Mouse (Mus musculus): ENCODE measurements at regions not wholly inside any gene's neighbourhood (a gene's known extent, or its start where the extent isn't known, plus 50 kb on each side); places are given as distances from the start of the nearest gene placed in this dataset.

DNA sequence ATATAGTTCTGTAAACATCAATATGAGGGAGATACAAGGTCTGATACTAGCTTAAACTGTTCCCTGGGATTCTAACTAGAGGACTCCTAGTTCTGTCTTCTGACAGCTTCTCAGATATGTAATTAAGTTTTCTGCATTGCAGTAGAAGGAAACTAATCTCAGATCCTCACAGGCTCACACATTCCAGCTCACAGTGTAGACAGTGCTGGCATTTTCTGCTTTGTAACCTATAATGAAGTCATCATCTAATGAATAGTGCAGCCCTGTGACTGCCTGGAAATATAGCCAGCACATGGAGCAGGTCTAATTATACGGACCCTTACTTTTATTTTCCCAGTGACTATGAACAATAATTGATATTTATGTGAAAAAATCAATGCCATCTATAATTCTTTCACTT is 331.2 kb upstream of the Celf2 start:
- DNase-seq (ENCODE audit: inconsistent ontology term), result no peak

DNA sequence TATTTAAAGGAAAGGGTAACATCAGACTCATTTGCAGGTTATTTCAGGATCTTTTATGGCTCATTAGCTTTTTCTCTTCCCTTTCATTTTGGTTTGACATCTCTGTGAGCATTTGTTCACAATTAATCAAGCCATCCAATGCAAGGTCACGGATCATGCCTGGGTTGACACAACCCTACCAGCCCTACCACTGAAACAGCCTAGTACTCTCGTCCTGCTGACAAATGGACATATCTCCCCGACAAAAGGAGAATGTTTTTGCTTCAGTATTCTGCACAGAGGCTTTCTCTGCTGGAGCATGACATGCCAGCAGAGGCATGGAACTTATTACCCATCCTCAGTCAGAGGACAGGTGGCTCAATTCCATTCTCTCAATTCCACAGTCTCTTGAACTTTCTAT is 328.5 kb upstream of the Celf2 start:
- DNase-seq (ENCODE audit: inconsistent ontology term), result no peak

- no peak for DNase-seq (ENCODE audit: inconsistent ontology term)
Measured at GRCm38 (mm10) chr2:7831239-7831638, 321.9 kb upstream of the Celf2 start.

GRCm38 (mm10) chr2:7826272-7826671 is 316.9 kb upstream of the Celf2 start:
- no peak for DNase-seq (ENCODE audit: inconsistent ontology term)

GRCm38 (mm10) chr2:7796415-7796814 is 287.1 kb upstream of the Celf2 start:
- no peak for DNase-seq (ENCODE audit: inconsistent ontology term)

DNA sequence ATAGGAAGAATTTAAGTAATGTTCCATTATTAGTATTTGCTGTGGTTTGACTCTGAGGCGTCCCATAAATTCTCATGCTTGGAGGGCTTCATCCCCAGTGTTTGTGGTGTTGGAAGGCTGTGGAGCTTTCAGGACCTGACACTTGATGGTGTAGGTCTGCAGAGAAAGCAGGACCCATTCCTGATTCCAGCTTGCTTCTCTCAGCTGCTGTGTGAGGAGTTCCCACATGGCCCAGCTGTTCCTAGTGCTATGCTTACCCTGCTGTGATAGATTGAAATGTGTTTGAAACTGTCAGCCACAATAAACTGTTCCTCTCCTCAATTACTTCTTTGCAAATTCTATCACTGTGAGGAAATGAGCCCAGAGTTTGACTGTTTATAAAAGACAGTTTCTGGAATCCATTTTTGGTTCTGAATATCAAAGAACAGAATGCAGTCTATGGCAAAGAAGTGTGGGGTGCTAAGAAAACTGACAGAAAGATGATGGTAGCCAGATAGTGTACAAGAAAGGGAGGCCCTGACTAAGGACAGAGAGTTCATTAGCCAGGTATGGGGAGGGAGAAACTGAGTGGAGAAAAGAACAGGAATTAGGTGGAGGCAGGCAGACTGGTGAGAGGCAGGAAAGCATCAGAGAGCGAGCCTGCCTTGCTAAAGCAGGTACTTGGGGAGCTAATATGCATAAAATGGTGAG is 283.2 kb upstream of the Celf2 start:
- DNase-seq (ENCODE audit: inconsistent ontology term), result no peak

DNA sequence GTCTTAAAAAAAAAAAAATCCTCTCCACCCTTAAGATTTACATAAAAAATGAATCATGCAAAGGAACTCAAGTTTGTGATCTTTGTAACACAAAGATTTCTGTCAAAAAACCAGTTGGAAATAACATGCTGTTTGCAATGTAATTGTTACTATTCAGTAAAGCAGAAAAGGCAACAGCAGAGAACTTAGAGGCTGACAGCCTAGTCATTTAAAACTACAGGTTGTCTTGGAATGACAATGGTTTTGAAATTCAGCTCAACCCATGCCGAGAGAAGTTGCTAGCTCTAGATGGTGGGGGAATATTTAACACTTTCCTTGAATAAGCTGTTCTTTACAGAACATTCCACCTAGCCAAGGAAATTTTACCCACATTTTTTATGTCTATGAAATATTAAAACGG is 269.2 kb upstream of the Celf2 start:
- no peak for DNase-seq (ENCODE audit: inconsistent ontology term)

- no peak for DNase-seq (ENCODE audit: inconsistent ontology term)
Measured at GRCm38 (mm10) chr2:7734097-7734730, 224.9 kb upstream of the Celf2 start.

GRCm38 (mm10) chr2:7730960-7731359 is 221.6 kb upstream of the Celf2 start:
- peak; percentile 64 for DNase-seq (ENCODE audit: inconsistent ontology term)

GRCm38 (mm10) chr2:7722283-7722935 is 213.0 kb upstream of the Celf2 start:
- no peak for DNase-seq (ENCODE audit: inconsistent ontology term)

DNA sequence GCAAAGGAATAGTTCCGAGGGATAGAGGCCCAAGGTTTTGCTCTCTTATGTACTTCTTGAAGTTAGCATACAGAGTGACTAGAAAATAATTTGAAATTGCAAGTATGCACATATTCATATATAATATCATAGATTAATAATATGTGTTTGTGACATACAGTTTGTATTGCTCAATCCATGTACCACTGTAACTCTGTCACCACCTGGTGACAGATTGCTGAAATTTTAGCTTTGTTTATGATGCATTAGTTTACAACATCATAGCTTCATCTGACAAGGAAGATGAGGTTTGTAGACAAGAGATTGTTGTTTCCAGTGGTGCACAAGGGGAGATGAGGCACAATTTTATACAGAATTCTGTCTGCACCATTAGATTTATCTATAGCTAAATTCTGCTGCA is 201.7 kb upstream of the Celf2 start:
- DNase-seq (ENCODE audit: inconsistent ontology term), result no peak

DNA sequence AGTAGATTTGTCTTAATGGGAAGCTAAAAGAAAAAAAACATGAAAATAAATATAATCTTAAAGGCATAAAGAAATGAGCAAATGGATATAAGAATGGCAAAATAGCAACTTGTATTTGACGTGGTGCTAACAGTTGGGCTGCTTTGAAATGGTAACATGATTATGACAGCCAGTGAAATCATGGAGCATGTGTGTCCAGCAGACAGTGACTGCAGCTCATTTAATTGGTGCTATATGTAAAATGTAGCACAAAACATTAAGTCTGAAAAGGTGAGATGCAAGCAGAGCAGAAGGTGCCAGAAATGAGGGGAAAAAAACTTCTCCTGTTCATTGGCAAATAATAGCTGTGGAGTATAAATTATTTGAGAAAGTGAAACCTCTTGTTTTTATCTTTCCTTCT is 201.1 kb upstream of the Celf2 start:
- DNase-seq (ENCODE audit: inconsistent ontology term), result no peak

DNA sequence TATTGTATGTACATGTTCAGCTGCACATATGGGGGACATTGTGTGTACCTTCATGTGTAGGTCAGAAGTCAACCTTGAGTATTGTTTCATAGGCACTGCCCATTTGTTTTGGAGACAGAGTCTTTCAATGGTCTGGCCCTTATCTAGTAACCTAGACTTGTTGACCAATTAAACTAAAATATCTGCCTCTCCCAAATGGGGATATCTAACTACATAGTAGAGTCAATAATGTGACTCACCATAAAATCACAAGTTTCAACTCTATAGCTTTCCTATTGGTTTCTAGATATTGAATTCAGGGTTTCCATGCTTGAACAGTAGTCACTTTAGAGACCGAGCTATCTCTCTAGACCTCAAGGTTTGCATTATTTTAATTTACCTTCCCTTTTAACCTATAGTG is 174.0 kb upstream of the Celf2 start:
- no peak for DNase-seq (ENCODE audit: inconsistent ontology term)

GRCm38 (mm10) chr2:7640892-7641291 is 131.5 kb upstream of the Celf2 start:
- no peak for DNase-seq (ENCODE audit: inconsistent ontology term)

DNA sequence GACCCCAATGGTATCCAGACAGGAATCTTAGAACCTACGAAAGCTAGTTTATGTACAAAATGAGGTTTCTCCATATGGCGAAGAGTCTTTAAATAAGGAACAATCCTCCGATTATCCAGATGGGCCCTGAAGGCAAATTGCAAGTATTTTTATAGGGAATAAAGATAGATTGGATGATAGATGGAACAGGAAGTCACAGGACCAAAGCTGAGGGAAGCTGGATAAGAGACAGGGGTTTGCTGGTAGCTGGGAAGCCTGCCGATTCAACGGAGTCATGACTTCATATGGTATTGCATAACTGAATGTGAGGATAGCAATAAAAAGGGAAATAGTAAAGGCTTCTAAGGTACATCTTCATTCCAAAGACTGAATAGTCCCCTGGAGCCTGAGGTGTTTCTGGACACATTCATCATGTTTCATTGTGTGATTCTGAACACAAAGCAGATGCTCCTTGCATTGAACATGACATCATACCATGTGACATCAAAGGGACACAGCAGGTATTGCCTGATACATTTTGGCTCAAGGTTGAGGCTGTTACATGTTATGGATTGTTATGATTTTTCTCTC is 113.4 kb upstream of the Celf2 start:
- no peak for DNase-seq (ENCODE audit: inconsistent ontology term)

DNA sequence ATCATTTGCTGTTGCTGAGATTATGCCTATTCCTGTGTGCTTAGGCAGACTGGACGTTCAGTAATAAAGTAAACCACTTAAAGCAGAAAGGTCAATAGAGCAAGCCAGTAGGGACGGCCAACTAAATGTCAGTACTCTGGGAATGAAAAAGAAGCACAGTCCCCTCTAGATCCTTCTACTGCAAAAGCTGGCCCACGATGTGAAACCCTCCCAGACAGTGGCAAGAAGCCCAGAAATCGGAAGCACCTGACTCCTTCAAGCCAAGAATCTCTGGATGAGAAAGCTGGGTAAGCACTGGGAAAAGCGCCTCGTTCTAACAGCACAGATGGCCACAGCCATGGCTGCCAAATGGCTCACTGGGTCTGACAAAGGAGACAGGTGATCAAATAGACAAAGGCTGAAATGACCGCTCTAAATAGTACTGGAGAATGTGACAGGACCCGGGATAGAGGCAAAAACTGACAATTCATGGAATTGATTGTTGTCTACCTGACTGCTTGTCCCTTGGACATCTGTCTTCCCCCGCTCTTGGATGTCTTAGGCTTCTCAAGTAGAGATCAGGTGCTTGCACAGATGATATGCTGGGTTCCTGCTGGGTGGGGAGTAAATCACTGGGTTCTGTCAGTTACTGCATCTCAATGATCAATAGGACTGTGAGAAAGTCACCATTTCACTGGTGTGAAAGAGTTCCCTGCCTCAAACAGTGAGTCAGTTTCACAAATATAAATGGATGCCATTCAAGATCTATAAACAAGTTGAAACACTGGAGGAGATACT is 110.7 kb upstream of the Celf2 start:
- no peak for DNase-seq (ENCODE audit: inconsistent ontology term)

- DNase-seq (ENCODE audit: inconsistent ontology term), result no peak
Measured at GRCm38 (mm10) chr2:7578196-7578595, 68.8 kb upstream of the Celf2 start.

Data from Muller cell, postnatal 12 days (primary cell).